Mouse (Mus musculus): ENCODE data around the gene Ksr1. TPM values are rescaled to one million over a fixed set of nuclear protein-coding genes. Genes with fewer than 3 reads are reported as not detected.

Ksr1 gene
- polyA plus RNA-seq, 1 experiment, result 4.8 TPM

GRCm38 (mm10) chr11:79097736-79098135 lies 48.5 kb downstream of the Ksr1 start:
- TF ChIP-seq CEBPB (IDR thresholded peaks at IDR 0.05; ENCODE audit: low read depth) (no peak), USF1 (IDR thresholded peaks at IDR 0.05; ENCODE audit: low read depth) (no peak), MYOD1 (IDR thresholded peaks at IDR 0.05; ENCODE audit: control insufficient read depth, insufficient read length, low read depth) (no peak), MAX (IDR thresholded peaks at IDR 0.05) (no peak), CTCF (IDR thresholded peaks at IDR 0.05; ENCODE audit: control insufficient read depth, insufficient read depth, insufficient read length) (no peak), MYOG (IDR thresholded peaks at IDR 0.05; ENCODE audit: control insufficient read depth, extremely low read depth, insufficient read length) (no peak), FOSL1 (IDR thresholded peaks at IDR 0.05; ENCODE audit: insufficient read depth, low read length, poor library complexity, severe bottlenecking) (no peak)
- no peaks in the 10 kb centered on the region for H3K79me3 ChIP-seq (ENCODE audit: low read depth)
- no peak overlapping the region for H3K4me3 ChIP-seq (ENCODE audit: insufficient read depth, poor library complexity, severe bottlenecking)
- no peak overlapping the region for H3ac ChIP-seq (ENCODE audit: control insufficient read depth, insufficient read length, low read depth)
- no peaks in the 10 kb centered on the region for H3K36me3 ChIP-seq (ENCODE audit: control insufficient read depth, insufficient read depth)
- H3K27me3 ChIP-seq (ENCODE audit: control insufficient read depth, insufficient read depth, insufficient read length), result no peaks in the 10 kb centered on the region
- H3K79me2 ChIP-seq (ENCODE audit: control insufficient read depth, insufficient read depth), result no peaks in the 10 kb centered on the region

GRCm38 (mm10) chr11:79096673-79097072 lies 49.5 kb downstream of the Ksr1 start:
- H3K4me3 ChIP-seq (ENCODE audit: insufficient read depth, poor library complexity, severe bottlenecking), result no peak overlapping the region

GRCm38 (mm10) chr11:79095713-79096112 lies 50.5 kb downstream of the Ksr1 start:
- no peaks in the 10 kb centered on the region for H3K27me3 ChIP-seq (ENCODE audit: control insufficient read depth, insufficient read depth, insufficient read length)
- TF ChIP-seq FOSL1 (IDR thresholded peaks at IDR 0.05; ENCODE audit: insufficient read depth, low read length, poor library complexity, severe bottlenecking), result no peak
- TF ChIP-seq USF1 (IDR thresholded peaks at IDR 0.05; ENCODE audit: low read depth), result no peak
- no peak for TF ChIP-seq CTCF (IDR thresholded peaks at IDR 0.05; ENCODE audit: control insufficient read depth, insufficient read depth, insufficient read length)
- TF ChIP-seq MYOG (IDR thresholded peaks at IDR 0.05; ENCODE audit: control insufficient read depth, extremely low read depth, insufficient read length), result no peak
- TF ChIP-seq MYOD1 (IDR thresholded peaks at IDR 0.05; ENCODE audit: control insufficient read depth, insufficient read length, low read depth), result no peak
- TF ChIP-seq CEBPB (IDR thresholded peaks at IDR 0.05; ENCODE audit: low read depth), result no peak
- TF ChIP-seq MAX (IDR thresholded peaks at IDR 0.05), result no peak
- no peaks in the 10 kb centered on the region for H3K79me2 ChIP-seq (ENCODE audit: control insufficient read depth, insufficient read depth)
- no peak overlapping the region for H3K4me3 ChIP-seq (ENCODE audit: insufficient read depth, poor library complexity, severe bottlenecking)
- H3K79me3 ChIP-seq (ENCODE audit: low read depth), result no peaks in the 10 kb centered on the region
- H3ac ChIP-seq (ENCODE audit: control insufficient read depth, insufficient read length, low read depth), result no peak overlapping the region
- no peaks in the 10 kb centered on the region for H3K36me3 ChIP-seq (ENCODE audit: control insufficient read depth, insufficient read depth)

More at GRCm38 (mm10) chr11:79096673-79097072, 49.5 kb downstream of the Ksr1 start:
- Histone ChIP-seq H3K27me3 (ENCODE audit: control insufficient read depth, insufficient read depth, insufficient read length) (no peaks in the 10 kb centered on the region), H3K79me3 (ENCODE audit: low read depth) (no peaks in the 10 kb centered on the region), H3ac (ENCODE audit: control insufficient read depth, insufficient read length, low read depth) (no peak overlapping the region), H3K36me3 (ENCODE audit: control insufficient read depth, insufficient read depth) (no peaks in the 10 kb centered on the region), H3K79me2 (ENCODE audit: control insufficient read depth, insufficient read depth) (no peaks in the 10 kb centered on the region)
- TF ChIP-seq USF1 (IDR thresholded peaks at IDR 0.05; ENCODE audit: low read depth) (no peak), CTCF (IDR thresholded peaks at IDR 0.05; ENCODE audit: control insufficient read depth, insufficient read depth, insufficient read length) (no peak), CEBPB (IDR thresholded peaks at IDR 0.05; ENCODE audit: low read depth) (no peak), MYOD1 (IDR thresholded peaks at IDR 0.05; ENCODE audit: control insufficient read depth, insufficient read length, low read depth) (no peak)

GRCm38 (mm10) chr11:79094727-79095126 lies 51.5 kb downstream of the Ksr1 start:
- Histone ChIP-seq H3K4me3 (ENCODE audit: insufficient read depth, poor library complexity, severe bottlenecking) (no peak overlapping the region), H3K79me3 (ENCODE audit: low read depth) (no peaks in the 10 kb centered on the region), H3K36me3 (ENCODE audit: control insufficient read depth, insufficient read depth) (no peaks in the 10 kb centered on the region), H3ac (ENCODE audit: control insufficient read depth, insufficient read length, low read depth) (no peak overlapping the region), H3K79me2 (ENCODE audit: control insufficient read depth, insufficient read depth) (no peaks in the 10 kb centered on the region), H3K27me3 (ENCODE audit: control insufficient read depth, insufficient read depth, insufficient read length) (no peaks in the 10 kb centered on the region)
- no peak for TF ChIP-seq MAX (IDR thresholded peaks at IDR 0.05)
- TF ChIP-seq USF1 (IDR thresholded peaks at IDR 0.05; ENCODE audit: low read depth), result no peak
- TF ChIP-seq FOSL1 (IDR thresholded peaks at IDR 0.05; ENCODE audit: insufficient read depth, low read length, poor library complexity, severe bottlenecking), result no peak
- no peak for TF ChIP-seq CEBPB (IDR thresholded peaks at IDR 0.05; ENCODE audit: low read depth)
- no peak for TF ChIP-seq CTCF (IDR thresholded peaks at IDR 0.05; ENCODE audit: control insufficient read depth, insufficient read depth, insufficient read length)
- TF ChIP-seq MYOD1 (IDR thresholded peaks at IDR 0.05; ENCODE audit: control insufficient read depth, insufficient read length, low read depth), result no peak
- no peak for TF ChIP-seq MYOG (IDR thresholded peaks at IDR 0.05; ENCODE audit: control insufficient read depth, extremely low read depth, insufficient read length)

- H3K27me3 ChIP-seq (ENCODE audit: control insufficient read depth, insufficient read depth, insufficient read length), result no peaks in the 10 kb centered on the region
- no peaks in the 10 kb centered on the region for H3K79me2 ChIP-seq (ENCODE audit: control insufficient read depth, insufficient read depth)
- H3K79me3 ChIP-seq (ENCODE audit: low read depth), result no peaks in the 10 kb centered on the region
- H3K36me3 ChIP-seq (ENCODE audit: control insufficient read depth, insufficient read depth), result no peaks in the 10 kb centered on the region
- TF ChIP-seq MYOD1 (IDR thresholded peaks at IDR 0.05; ENCODE audit: control insufficient read depth, insufficient read length, low read depth), result no peak
- TF ChIP-seq MAX (IDR thresholded peaks at IDR 0.05), result no peak
- no peak for TF ChIP-seq FOSL1 (IDR thresholded peaks at IDR 0.05; ENCODE audit: insufficient read depth, low read length, poor library complexity, severe bottlenecking)
- no peak for TF ChIP-seq USF1 (IDR thresholded peaks at IDR 0.05; ENCODE audit: low read depth)
- no peak for TF ChIP-seq CTCF (IDR thresholded peaks at IDR 0.05; ENCODE audit: control insufficient read depth, insufficient read depth, insufficient read length)
- no peak for TF ChIP-seq MYOG (IDR thresholded peaks at IDR 0.05; ENCODE audit: control insufficient read depth, extremely low read depth, insufficient read length)
- TF ChIP-seq CEBPB (IDR thresholded peaks at IDR 0.05; ENCODE audit: low read depth), result no peak
- no peak overlapping the region for H3K4me3 ChIP-seq (ENCODE audit: insufficient read depth, poor library complexity, severe bottlenecking)
- no peak overlapping the region for H3ac ChIP-seq (ENCODE audit: control insufficient read depth, insufficient read length, low read depth)
These were observed 52.1 kb downstream of the Ksr1 start for GRCm38 (mm10) chr11:79093986-79094695.
